Mouse (Mus musculus) lung, postnatal 4 days (tissue): ENCODE measurements around the gene Zfp37.
"Not testable (repeated sequence)": the region's sequence is repeated elsewhere in the genome, so short reads cannot be mapped to it uniquely, and the experiment has no call there.

Source experiments
- DNase-seq, 2 experiments: peaks; one replicate each; pipeline ENCODE4 v3.0.0; 2021

The Zfp37 gene

DNA sequence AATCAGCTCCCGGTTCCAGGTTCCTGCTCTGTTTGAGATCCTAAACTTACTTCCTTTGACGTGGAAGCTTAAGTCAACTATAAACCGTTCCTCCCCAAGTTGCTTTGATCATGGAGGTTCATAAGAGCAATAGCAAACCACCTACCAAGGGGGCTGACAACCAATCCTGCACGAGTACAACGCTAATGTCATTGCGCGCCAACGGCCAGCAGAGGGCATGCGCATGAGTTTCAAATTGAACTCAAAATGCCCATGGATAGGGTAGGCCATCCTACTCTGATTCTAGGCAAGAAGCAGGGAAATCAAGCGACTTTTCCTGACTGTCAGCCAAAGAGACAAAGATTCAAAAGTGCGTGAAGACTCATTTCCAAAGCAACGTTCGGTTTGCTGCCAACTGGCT is at the start of gene Zfp37:
TSS of gene Zfp37 (minus strand) at position 279 of the 400 bp plus-strand sequence.
- DNase-seq, result no peak

DNA sequence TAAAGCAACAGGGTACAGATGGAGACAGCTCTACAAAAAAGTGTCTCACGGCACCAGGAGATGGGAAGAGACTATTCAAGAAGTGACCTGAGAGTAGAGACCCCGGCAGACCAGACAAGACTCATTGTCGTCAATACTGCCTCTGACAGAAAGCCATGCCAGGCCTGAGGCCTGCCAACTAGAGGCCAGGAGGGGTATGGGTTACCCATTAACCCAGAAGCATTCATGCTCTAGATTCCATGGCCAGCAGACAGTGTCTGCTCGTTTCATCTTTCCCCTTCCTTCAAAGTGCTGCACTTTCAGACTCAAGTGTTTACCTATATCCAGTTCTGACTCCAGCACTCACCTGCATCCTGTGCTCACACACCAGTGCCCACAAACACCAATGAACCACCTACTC is 47.2 kb upstream of the Zfp37 start:
- no peak for DNase-seq

DNA sequence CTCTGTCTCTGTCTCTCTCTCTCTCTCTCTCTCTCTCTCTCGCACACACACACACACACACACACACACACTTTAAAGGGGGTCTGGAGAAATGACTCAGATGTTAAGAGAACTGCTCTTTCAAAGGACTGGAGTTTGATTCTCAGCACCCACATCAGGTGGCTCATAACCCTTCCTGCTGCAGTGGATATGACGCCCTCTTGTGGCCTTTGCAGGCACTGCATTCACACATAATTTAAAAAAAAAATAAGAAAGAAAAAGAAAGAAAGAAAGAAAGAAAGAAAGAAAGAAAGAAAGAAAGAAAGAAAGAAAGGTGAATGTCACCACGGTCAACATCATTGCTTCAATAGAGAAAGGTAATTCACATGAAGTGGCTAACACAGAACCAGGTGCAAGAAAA is 46.4 kb upstream of the Zfp37 start:
- no peak for DNase-seq

DNA sequence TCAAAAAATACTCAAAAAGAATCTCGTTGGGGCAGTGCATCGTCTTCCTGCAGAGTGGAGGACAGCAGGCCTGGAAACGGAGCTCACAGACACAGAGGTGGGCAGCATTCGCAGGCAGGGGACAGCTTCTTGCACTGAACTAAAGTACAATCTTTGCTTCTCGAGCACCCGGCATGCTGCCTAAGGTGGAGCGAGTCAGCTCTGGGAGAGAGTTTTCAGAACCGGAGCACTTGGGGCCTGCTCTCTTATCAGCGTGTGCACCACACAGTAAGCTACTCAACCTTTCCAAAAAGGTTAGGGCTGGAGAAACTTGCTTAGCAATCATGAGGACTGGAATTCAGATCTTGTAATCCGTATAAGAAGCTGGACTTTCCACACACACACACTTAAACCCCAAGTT is 45.8 kb upstream of the Zfp37 start:
- DNase-seq, result no peak

DNA sequence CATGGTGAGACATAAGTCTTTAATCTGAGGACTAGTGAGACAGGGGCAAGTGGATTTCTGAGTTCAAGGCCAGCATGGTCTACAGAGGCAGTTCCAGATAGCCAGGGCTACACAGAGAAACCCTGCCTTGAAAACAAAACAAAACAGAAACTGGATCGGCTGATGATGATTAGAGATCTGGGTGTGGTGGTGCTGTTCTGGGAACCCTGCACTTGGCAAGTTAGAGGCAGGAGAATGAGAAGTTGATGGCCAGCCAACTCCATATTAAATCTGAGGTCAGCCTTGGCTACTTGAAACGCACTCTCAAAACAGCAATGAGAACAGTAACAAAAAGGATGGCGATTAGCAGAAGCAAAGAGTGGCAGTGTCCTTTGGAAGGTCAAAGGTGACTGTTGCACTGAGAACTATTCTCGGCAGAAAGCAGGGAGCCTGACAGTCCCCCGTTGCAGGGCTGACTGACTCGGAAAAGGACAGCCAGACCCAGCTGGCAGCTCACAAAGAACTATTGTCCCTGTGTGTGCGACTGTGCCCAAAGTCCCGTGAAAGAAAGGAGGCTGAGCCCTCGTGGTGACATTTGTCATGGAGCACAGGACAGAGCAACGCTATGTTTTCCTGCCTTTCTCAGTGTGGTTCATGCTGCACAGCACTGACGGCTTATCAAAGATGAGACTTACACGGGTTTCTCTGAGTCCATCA is 44.1 kb upstream of the Zfp37 start:
- no peak for DNase-seq

DNA sequence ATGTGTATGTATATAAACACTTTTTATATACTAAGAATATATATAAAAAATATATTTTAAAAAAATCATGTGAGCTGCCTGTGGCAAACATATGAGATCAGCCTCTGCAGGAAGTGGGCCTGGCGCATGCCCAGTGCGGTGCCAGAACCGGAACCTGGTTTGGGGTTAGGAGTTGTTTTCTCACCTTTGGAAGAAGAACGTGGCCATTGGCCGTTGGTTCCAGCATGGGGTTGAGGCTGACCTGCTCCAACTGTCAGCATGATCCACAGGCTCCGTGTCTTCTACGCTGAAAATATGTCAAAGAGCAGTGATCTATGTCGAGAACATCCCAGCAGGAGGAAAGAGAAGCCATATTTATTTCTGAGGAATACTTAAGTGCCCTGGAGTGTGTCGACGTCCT is 43.1 kb upstream of the Zfp37 start:
- DNase-seq, result no peak

DNA sequence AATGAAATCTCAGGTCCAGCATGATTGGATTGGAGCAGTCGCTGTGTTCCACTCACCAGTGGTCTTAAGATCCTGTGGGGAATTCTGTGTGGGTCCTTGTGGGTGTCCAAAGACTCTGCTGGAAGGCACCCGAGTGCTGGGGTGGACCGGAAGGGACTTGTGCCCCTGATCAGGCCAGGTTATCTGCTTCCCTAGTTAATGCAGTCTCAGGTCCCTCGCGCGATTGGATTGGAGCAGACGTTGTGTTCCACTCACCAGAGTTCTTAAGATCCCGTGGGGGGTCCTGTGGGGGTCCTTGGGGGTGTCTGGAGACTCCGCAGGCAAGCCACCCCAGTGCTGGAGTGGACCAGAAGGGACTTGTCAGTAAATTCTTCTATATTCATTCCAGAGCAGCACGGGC is 41.8 kb upstream of the Zfp37 start:
- DNase-seq, result no peak

DNA sequence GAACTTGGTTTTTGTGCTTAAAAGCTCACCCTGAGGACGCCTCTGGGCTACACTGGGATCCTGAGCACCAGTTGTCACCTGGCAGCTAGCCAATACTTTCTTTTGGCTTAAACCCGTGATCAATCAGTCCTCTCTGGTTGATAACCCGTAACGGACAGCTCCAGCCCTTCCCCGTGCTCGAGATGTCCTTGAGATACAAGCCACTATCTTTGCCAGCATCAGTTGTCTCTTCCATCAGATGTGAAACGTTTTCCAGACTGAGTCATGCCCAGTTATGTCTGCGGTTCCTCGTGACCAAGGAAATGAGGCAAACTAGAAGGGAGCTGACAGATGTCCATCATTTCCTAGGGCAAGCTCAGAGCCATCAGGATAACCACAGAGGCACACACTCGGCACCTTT is 36.3 kb upstream of the Zfp37 start:
- DNase-seq, result no peak

DNA sequence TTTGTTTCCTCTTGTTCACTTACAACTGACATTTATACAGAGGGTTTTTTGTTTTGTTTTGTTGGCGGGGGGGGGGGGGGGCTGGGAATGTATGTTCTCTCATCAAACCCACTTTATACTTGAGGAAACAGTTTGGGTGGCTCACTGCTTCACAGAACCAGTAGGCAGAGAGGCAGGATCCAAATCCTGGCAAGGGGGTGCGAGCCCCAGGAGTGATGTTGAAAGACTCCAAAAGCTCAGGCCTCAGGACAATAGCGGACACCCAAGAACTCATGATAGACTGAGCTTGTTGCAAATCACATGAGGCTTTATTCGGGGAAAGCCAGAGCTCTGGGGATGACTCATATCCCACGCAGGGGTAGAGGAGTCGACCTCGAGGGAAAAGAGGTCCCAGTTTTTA is 35.2 kb upstream of the Zfp37 start:
- DNase-seq, result not testable (repeated sequence)

DNA sequence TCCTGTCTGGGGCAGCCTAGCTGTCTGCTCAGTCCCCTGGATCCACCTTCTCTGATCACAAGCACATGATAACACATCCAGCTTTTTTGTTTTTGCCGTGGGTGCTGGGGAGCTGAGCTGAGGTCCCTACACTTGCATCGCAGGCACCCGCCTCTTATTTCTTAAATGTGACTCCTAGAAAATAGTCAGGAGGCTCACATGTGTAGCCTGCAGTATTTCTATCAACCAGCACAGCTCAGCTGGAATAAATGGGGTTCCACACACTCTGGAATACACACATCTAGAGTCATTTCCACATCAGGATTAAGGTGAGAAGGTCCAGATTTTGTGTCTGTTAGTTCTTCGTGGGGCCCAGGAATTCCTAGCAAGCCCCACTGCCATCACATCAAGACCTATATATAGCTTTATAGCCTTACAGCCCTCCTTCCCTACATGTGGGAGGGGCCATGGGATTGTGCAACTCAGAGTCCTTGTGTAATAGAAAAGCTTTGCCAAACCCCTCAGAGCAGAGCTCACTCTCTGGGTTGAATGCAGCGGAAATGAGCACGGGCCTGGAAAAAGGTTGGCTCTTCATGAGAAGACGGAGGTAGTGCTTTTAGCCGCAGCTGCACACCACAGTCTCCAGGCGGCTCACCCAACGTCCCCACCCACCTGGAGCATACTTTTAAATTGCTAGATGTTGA is 34.4 kb upstream of the Zfp37 start:
- peak in 1 of 2 experiments; percentile 27 for DNase-seq

DNA sequence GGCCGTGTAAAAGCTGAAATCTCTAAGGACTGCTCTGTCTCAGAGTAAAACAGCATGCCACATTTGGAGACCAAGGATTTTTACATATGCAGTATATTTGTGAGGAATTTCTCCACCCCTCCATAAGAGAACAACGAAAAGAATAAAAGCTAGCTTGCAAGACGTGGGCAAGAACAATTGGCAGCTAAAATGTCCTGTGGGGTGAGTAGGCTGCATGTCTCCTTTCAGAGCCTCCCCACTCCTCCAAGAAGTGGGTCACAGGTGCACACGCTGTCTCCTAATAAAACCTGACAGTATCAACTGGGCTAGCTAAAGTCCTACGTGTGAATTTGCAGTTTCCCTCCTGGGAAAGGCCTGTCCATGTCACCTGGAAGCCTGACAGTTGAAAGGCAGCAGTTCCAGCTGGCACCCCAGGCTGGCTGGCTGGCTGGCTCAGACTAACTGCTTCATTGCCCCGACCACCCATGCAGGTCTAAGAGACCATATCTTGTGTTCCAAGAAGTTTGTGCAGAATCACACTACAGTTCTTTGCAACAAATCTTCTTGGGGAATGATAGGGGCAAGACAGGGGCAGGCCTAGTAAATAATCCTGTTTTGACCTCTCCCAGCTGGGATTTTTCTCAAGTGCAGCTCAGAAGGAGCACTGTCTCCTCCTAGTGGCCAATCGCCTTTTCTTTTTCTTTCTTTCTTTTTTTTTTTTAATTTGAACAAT is 32.4 kb upstream of the Zfp37 start:
- DNase-seq, result no peak

DNA sequence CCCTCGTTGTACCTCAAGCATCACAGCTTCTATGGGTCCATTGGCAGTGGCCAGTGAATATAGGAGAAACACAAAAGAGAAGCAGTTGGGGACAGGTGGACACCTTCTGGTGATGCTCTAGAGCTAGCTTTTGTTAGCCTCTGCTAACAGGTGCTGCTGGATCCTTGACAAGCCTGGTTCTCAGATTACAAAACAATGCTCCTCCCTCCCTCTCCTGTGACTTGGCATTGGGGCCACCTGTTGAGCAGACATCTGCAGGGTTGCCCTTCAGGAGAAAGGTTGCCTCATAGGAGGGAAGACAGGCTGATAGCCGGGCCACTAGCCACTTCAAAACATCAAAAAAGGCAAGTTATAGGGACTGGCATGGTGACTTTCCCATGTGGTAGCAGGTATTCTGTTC is 31.4 kb upstream of the Zfp37 start, which contains the start of gene Slc31a2:
TSS of gene Slc31a2 (plus strand) at position 287 of the 400 bp plus-strand sequence.
- no peak for DNase-seq

DNA sequence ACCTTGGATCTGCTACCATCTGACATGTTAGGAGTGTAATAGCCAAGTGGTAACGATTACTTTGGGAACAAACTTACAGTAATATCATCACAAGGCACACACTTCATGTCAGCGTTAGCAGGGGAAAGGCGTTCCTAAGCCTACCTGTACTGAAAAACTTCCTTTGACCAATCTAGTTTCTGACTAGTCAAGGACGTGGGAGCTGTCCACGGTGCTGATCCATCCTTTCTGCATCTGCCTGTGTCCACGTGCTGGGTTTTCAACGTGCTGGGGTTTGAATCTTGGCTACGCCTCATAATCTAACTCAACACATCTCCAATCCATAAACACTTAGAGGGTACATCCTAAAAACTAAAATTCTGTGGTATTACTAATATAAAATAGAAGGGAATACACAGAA is 26.1 kb upstream of the Zfp37 start:
- peak in 1 of 2 experiments; percentile 28 for DNase-seq

DNA sequence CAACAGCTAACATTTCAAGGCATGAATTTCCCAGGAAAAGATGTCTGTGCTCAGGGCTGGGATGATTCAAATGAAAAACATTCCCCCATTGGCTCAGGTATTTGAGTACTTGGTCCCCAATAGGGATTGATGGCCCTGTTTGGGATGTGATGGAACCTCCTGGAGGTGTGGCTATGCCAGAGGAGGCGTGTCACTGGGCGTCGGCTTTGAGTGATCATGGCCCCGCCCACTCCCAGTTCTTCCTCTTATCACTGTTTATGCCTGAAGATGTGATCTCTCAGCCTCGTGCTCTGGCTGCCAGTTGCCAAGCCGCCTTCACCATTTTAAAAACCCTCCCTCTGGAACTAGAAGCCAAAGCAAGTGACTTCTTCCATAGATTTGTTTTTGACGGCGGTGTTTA is 23.7 kb upstream of the Zfp37 start:
- DNase-seq, result no peak

DNA sequence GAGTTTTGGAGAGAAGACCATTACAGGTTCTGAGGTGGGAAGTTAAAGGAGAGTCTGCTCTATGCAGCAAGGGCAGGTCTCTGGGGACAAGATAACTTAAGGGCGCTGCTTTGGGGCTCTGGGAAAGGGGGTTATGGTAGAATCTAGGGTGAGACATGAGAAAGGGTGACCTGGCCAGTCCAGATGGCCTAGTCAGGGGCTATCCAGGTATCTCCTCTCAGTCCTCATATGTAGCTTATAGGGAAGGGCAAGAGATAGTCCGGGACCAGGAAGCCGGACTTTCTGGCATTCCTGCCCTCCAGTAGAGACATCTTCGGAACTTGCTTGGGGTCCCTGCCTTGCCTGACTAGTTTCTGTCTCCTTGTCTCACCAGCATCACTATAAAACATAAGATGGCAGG is 20.9 kb upstream of the Zfp37 start:
- no peak for DNase-seq

DNA sequence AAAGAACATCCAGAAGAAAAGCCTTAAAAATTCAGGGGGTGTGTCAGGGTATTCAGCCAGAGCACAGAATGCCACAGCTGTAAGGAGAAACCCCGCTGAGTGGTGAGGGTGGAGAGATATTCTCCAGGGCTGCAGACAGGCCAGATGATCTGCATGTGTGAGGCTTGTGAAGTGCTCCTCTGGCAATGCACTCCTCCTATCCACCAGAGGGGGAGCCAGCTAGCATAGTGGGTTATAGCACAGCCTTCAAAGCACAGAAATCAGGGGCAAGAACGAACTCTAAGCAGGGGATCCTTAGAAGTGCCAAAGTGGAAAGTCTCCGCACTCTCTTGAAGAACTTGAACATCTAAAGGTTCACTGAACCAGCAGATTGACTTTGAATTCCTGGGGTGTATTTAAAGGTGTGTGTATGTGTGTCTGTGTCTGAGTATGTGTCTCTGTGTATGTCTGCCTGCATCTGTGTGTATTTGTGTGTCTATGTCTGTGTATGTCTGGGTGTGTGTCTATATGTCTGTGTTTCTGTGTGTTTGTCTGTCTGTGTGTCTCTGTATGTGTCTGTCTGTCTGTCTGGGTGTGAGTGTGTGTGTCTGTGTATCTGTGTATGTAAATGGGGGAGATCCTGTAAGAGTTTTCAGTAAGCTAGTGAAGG is 20.2 kb upstream of the Zfp37 start:
- no peak for DNase-seq

DNA sequence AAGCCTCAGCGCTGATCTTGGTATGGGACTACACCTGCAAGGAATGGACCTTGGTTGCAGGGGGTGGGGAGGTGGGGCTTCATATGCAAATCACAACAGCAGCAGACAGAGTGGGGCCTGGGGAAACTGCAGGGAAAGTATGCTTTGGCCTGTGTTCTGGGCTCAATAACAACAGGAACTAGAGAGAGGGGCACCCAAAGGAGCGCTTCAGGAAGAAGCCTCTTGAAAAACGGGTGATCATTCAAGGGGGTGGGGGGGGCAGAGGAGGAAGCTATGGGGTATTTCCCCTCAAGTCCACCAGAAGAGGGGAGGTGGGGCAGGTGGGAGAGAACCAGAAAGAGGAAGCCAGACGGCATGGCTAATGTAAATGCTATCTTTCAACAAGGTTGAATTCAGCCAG is 17.5 kb upstream of the Zfp37 start:
- DNase-seq, result no peak

DNA sequence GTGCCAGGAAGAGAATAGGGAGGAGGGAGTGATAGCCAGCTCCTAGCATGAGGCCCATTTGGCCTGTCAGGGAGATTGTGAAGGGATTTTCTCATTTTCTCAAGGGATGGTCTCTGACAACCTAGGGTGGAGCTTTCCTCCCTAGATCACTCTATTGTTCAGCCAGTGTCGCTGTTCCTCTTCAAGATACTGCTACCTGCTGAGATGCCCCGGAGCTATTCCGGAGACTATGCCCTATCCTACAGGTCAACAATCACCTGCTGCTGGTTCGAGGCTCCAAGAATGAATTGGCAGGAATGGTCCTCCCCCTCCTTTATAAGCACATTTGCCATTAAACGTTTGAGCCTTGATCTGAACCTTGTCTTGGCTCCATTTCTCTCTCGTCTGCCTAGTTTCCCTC is 9.7 kb upstream of the Zfp37 start:
- no peak for DNase-seq

DNA sequence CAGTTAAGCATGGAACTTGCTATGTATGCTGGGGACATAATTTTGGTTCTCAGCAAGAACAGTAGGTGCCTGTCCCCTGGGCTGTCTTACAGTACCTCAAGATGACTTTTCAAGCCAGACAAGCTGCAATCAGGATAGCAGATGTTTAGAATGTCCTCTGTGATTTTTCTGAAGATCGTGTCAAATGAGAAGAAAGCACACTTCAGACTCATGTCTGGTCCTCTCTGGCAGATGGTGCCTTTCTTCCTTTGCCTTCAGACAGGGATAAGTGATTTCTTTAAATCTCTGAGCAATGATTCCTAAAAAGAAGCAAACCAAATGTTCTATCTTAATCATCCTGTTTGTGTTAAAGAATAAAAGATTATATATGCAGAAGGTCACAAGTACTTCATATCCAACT is 694 bp downstream of the Zfp37 start:
- DNase-seq, result no peak

DNA sequence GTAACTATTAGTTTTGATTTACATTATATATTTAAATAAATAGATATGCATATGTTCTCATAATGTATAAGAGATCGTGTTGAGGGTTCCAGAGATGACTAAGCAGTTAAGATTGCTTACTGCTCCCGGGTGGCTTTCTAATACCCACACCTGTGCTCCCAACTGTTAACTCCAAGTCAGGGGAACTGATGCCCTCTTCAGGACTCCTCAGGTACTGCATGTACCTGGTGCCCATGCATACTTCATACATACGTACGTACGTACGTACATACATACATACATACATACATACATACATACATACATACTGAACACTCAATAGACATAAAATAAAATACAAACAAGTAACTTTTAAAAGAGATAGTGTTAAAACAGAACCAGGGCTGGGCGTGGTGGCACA is 1.4 kb downstream of the Zfp37 start:
- no peak for DNase-seq

DNA sequence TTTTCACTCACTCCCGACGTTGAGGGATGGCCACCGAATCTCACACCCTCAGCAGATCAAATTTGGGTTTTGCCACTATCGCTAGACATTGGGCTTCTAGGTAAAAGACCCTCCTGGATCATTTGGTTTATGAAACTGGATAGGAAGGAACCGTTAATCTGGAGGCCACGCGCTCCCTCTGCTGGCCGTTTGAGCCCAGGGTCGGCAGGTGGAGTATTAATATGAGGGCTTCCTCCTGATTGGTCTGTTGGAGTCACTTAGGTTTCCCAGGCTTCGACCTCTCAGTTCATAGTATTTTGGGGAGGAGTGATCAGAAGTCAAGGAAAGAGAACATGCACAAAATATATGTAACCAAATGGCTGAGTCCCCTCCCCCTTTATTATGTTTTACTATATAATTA is 2.5 kb downstream of the Zfp37 start:
- peak in 1 of 2 experiments; percentile 46 for DNase-seq

DNA sequence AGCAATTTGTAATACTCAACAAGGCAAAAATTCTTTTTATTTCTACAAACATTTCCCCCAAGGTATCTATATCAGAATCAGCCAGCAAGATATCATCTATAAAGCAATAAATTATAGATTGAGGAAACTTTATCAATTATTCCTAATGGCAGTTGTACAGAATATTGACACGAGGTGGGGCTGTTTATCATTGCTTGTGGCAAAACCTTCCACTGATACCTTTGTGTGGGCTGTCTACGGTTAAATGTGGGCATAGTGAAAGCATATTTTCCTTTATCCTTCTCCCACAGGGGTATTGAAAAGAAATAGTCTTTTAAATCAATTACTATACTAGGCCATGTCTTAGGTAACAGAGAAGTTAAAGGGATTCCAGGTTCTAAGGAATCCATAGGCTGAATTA is 17.4 kb downstream of the Zfp37 start:
- no peak for DNase-seq

DNA sequence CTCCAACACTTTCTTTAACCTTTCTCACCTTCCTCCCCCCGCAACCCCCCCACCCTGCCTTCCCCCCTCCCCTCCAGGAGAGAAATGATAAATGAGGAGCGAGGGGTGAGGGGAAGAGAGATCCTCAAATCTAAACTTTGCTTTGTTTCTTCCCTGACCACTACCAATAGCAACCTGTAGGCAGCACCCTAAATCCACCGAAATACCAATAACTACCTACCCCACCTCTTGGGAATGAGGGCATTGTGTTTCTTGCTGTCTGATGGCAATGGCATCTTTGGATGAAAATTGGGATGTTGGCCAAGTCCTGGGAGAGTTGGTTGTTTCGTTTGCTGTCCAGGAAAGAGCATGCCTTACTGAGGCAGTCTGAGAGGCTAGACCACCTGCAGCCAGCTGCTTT is 20.8 kb downstream of the Zfp37 start:
- no peak for DNase-seq
